Mouse (Mus musculus) embryo, embryonic 10.5 days (tissue): ENCODE data around the gene Misp.

Source experiments
- DNase-seq: peaks from one replicate; pipeline ENCODE4 v3.0.0-alpha.2; 2015; ENCODE audit warnings: low spot score

Misp gene

DNA sequence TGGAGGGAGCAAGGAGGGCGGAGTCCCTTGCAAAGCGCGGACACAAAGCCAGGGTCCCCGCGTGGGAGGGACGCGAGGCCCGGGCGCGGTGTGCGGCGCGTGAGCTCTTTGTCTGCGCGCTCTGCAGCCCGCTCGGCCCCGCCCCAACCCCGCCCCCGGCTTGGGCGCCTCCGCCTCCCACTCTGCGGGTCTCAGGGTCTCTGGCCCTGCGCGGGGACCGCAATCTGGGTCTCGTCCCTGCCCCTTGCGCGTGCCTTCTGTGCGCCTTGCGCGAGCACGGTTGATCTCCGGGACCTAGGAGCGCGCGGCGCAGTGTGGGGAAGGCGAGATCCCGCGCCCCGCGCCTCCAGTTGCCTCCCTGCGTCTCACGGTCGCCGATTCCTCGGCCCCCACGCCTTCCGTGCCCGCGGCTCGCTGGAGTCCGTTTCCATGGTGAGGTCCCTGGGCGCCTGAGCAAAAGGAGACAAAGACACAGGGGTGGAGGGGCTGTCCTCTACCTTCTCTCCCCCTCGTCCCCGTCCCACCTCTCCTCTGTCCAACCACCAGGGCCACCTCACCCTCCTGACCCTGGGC lies 53.6 kb downstream of the Misp start, which contains the start of the genes Prtn3 and Plppr3:
Gene Prtn3, plus strand, starts transcription at position 187 of the 573 bp plus-strand sequence.
Gene Plppr3, minus strand, starts transcription at position 345 of the 573 bp plus-strand sequence.
- DNase-seq: peak; percentile 79

DNA sequence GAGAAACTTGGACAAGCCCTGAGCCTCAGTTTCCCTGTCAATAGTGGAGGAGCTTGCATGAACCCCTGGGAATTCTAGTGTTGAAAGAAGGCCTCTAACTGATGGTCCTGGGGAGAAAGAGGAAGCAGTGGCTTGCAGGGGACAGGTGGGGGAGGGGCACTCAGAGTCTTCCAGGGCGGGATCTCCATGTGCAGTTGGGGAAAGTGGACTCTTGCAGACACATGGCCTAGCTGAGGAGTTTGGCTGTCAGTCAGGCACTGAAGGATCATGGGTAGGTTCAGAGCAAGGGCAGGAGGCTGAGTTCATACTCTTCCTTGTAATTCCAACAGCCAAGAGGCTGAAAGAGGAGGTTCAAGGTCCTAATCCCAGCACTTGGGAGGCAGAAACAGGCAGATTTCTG lies 56.4 kb downstream of the Misp start:
- peak; percentile 36 for DNase-seq

DNA sequence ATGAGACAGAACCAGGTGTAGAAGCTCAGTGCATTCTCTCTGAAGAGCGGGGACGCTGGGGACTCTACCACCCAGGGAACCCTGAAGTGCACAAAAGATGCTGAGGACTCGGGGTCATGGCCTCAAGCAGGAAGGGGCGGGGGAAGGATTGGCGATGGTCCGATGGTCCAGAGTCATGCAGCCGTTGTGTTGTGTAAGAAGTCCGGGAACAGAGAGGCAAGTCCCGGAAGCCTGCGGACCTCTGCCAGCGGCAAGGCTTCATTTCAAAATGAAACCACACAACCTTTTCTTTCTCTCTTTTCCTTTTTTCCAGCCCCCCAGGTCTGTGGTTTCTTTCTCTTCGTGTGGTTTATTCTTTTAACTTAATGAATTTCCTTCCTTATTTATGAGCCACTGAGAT lies 57.0 kb downstream of the Misp start:
- no peak for DNase-seq

DNA sequence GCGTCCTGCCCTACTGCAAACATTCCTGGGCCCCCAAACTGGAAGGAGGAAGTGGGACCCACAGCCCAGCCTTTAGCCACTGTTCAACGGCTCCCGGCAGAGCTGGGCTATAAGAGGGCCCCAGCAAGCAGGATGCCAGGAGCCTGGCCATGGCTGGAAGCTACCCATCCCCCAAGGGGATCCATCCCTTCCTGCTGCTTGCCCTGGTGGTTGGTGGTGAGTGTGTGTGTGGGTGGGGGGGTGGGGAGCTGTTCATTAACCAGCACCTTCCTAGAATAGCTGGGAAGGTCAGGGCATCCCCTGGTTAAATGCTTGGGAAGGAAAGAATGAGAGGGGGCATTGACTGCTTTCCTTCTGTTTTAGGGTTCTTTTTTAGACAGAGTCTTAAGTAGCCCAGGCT lies 58.7 kb downstream of the Misp start:
- DNase-seq: no peak
